Mouse (Mus musculus): ENCODE data around the gene Itga9. TPM values are rescaled to one million over a fixed set of nuclear protein-coding genes. Genes with fewer than 3 reads are reported as not detected.
"Not testable (repeated sequence)": the region's sequence is repeated elsewhere in the genome, so short reads cannot be mapped to it uniquely, and the experiment has no call there.

Itga9 gene
- polyA plus RNA-seq, 1 experiment: 9.0 TPM

DNA sequence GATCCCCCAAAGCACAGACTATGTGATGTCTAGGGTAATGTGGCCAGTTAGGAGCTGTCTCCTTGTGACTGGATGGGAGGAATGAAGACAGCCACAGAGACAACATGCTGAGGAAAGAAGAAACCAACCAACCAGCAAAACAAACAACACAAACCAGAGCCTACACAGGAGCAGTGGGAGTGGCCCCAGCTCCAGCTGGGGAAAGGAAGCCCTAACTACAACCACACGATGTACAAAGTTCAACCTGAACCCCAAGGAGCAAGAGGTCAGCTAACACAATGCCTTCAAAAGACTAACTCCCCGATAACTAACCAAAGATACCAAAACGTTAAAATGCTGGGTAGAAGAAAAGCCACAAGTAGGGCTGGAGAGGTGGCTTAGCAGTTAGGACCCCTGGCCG, 19.4 kb upstream of the Itga9 start:
- WGBS: 40% methylated on average over 4 of the region's 4 CpGs
- H3K27ac ChIP-seq (ENCODE audit: control insufficient read depth, insufficient read depth, low read length): no peak overlapping the region
- no peaks in the 10 kb centered on the region for H3K36me3 ChIP-seq (ENCODE audit: control insufficient read depth, insufficient read depth, low read length)
- H3K4me3 ChIP-seq (ENCODE audit: control insufficient read depth, insufficient read depth, low read length): no peak overlapping the region
- no peak for TF ChIP-seq POLR2A (IDR thresholded peaks at IDR 0.05; ENCODE audit: control insufficient read depth, extremely low read depth, insufficient read depth, low read length, poor library complexity)
- no peak for TF ChIP-seq CTCF (IDR thresholded peaks at IDR 0.05; ENCODE audit: borderline replicate concordance, control insufficient read depth, extremely low read depth, insufficient read depth, low read length, poor library complexity)
- DNase-seq: no peak
- peaks cover 19% of the 10 kb centered on the region for H3K4me1 ChIP-seq (replicated peaks; ENCODE audit: control insufficient read depth, insufficient read depth, low read length)
- H3K27me3 ChIP-seq (ENCODE audit: control insufficient read depth, insufficient read depth, low read length): no peaks in the 10 kb centered on the region

DNA sequence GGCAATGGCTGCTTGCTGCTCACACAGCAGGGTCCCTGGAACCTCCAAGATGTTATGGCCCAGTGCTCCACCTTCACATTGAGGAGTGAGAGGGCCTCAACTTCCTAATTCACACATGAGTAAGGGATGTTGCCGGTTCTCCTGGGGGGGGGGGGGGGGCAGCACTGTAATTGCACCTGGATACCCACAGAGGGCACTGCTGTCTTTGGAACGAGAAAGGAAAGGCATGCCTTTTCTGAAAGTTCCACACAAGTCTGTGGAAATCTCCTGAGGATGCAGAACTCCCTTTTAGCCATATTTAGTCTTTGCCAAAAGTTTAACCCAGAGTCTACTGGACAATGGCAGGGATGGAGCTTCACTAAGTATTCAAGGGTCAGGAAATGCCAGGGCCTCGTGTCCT, 17.2 kb upstream of the Itga9 start:
- WGBS: 41% methylated on average over 3 of the region's 3 CpGs
- no peaks in the 10 kb centered on the region for H3K27me3 ChIP-seq (ENCODE audit: control insufficient read depth, insufficient read depth, low read length)
- TF ChIP-seq POLR2A (IDR thresholded peaks at IDR 0.05; ENCODE audit: control insufficient read depth, extremely low read depth, insufficient read depth, low read length, poor library complexity) (no peak), CTCF (IDR thresholded peaks at IDR 0.05; ENCODE audit: borderline replicate concordance, control insufficient read depth, extremely low read depth, insufficient read depth, low read length, poor library complexity) (no peak)
- peaks cover 10% of the 10 kb centered on the region for H3K4me1 ChIP-seq (replicated peaks; ENCODE audit: control insufficient read depth, insufficient read depth, low read length)
- no peak overlapping the region for H3K4me3 ChIP-seq (ENCODE audit: control insufficient read depth, insufficient read depth, low read length)
- no peaks in the 10 kb centered on the region for H3K36me3 ChIP-seq (ENCODE audit: control insufficient read depth, insufficient read depth, low read length)
- no peak for DNase-seq
- H3K27ac ChIP-seq (ENCODE audit: control insufficient read depth, insufficient read depth, low read length): no peak overlapping the region

DNA sequence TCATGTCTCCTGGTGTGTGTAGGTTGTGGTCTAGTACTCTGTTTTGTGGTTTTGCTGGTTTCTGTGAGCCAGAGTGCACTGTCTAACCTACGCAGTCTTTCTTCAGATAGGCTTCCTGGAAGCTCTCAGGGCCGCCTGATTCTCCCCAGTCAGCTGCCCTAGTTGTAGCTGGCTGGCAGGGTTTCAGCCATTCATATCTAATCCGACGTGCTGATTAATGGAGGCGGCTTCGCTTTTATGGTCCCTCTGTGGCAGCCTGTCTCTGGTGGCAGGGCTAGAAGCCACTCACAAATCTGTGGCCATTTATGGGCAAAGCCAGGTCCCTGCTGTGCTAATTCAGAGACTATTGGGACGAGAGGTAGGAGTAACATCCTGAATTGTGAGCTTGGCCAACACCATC, 16.3 kb upstream of the Itga9 start:
- peaks cover 10% of the 10 kb centered on the region for H3K4me1 ChIP-seq (replicated peaks; ENCODE audit: control insufficient read depth, insufficient read depth, low read length)
- no peaks in the 10 kb centered on the region for H3K27me3 ChIP-seq (ENCODE audit: control insufficient read depth, insufficient read depth, low read length)
- DNase-seq: no peak
- H3K4me3 ChIP-seq (ENCODE audit: control insufficient read depth, insufficient read depth, low read length): no peak overlapping the region
- 17% methylated on average over 7 of the region's 7 CpGs for WGBS
- H3K27ac ChIP-seq (ENCODE audit: control insufficient read depth, insufficient read depth, low read length): no peak overlapping the region
- H3K36me3 ChIP-seq (ENCODE audit: control insufficient read depth, insufficient read depth, low read length): no peaks in the 10 kb centered on the region
- TF ChIP-seq POLR2A (IDR thresholded peaks at IDR 0.05; ENCODE audit: control insufficient read depth, extremely low read depth, insufficient read depth, low read length, poor library complexity): no peak
- no peak for TF ChIP-seq CTCF (IDR thresholded peaks at IDR 0.05; ENCODE audit: borderline replicate concordance, control insufficient read depth, extremely low read depth, insufficient read depth, low read length, poor library complexity)

DNA sequence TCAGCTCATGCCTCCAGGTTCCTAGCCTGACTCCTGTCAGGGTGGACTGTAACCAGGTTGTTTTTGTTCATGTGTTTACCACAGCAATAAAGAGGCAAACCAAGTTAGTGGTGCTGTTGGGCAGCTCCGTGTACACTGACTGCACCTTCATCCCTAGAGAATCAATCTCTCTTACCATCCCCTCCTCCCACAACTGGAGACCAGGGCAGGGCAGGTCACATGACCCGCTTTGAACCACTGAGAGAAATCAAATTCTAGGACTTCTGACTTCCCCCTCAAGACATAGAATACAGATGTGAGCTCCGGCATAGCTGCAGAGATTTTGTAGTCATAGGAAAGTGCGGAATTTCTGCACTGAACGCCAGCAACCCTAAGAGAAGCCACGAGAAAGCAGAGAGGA, 14.9 kb upstream of the Itga9 start:
- peaks cover 10% of the 10 kb centered on the region for H3K4me1 ChIP-seq (replicated peaks; ENCODE audit: control insufficient read depth, insufficient read depth, low read length)
- no peak for TF ChIP-seq CTCF (IDR thresholded peaks at IDR 0.05; ENCODE audit: borderline replicate concordance, control insufficient read depth, extremely low read depth, insufficient read depth, low read length, poor library complexity)
- TF ChIP-seq POLR2A (IDR thresholded peaks at IDR 0.05; ENCODE audit: control insufficient read depth, extremely low read depth, insufficient read depth, low read length, poor library complexity): no peak
- no peak overlapping the region for H3K4me3 ChIP-seq (ENCODE audit: control insufficient read depth, insufficient read depth, low read length)
- no peak for DNase-seq
- WGBS: 92% methylated on average over 6 of the region's 6 CpGs
- no peak overlapping the region for H3K27ac ChIP-seq (ENCODE audit: control insufficient read depth, insufficient read depth, low read length)
- H3K27me3 ChIP-seq (ENCODE audit: control insufficient read depth, insufficient read depth, low read length): no peaks in the 10 kb centered on the region
- no peaks in the 10 kb centered on the region for H3K36me3 ChIP-seq (ENCODE audit: control insufficient read depth, insufficient read depth, low read length)

DNA sequence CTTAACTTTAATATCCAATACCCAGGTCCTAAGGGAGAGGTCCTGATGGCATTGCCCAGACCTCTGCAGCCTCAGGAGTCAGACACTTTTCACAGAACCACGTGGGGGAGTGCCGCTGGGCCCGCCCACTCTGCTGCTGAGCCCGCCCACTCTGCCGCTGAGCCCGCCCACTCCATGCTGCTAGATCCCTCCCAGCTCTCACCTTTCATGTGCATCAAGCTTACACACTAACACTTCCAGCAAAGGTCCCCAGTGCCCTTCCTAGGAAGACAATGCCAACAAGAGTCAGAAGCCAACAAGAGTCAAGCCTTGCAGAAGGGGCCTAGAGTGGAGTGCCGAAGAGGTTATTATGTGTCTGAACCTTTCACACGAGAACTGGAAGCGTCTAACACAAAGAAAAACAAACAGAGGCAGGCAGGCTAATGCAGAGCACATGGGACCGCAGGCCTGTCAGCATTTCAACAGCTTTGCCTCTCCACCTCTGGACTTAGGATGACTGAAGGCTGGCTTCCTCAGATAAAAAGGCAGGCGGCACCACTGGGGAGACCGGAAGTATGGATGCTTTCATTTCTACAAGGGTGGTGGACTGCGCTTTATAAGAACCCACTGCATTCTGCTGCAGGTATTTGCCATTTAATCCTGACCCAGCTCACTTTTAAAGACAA, 13.8 kb upstream of the Itga9 start:
- no peaks in the 10 kb centered on the region for H3K36me3 ChIP-seq (ENCODE audit: control insufficient read depth, insufficient read depth, low read length)
- H3K4me1 ChIP-seq (replicated peaks; ENCODE audit: control insufficient read depth, insufficient read depth, low read length): peaks cover 10% of the 10 kb centered on the region
- H3K4me3 ChIP-seq (ENCODE audit: control insufficient read depth, insufficient read depth, low read length): no peak overlapping the region
- H3K27ac ChIP-seq (ENCODE audit: control insufficient read depth, insufficient read depth, low read length): no peak overlapping the region
- WGBS: 84% methylated on average over 13 of the region's 13 CpGs
- no peak for DNase-seq
- TF ChIP-seq POLR2A (IDR thresholded peaks at IDR 0.05; ENCODE audit: control insufficient read depth, extremely low read depth, insufficient read depth, low read length, poor library complexity): no peak
- no peak for TF ChIP-seq CTCF (IDR thresholded peaks at IDR 0.05; ENCODE audit: borderline replicate concordance, control insufficient read depth, extremely low read depth, insufficient read depth, low read length, poor library complexity)
- H3K27me3 ChIP-seq (ENCODE audit: control insufficient read depth, insufficient read depth, low read length): no peaks in the 10 kb centered on the region

DNA sequence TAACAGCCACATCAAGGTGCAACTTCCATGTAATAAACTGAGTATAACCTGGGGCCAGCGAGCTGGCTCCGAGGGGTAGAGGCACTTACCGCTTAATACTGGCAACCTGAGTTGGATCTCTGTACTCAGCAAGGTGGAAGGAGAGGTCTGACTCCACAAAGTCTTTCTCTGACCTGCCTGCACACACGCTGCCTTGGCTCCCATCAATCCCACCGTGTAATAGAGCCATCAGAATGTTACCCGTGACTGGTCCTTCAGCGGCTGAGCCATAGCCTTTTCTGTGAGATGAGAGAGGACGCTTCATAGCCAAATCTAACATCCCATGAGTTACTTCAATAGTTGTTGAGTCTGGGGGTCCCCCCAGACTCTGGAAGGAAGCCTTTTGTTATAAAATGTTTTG, 13.0 kb upstream of the Itga9 start:
- 96% methylated on average over 8 of the region's 8 CpGs for WGBS
- Histone ChIP-seq H3K27me3 (ENCODE audit: control insufficient read depth, insufficient read depth, low read length) (no peaks in the 10 kb centered on the region), H3K36me3 (ENCODE audit: control insufficient read depth, insufficient read depth, low read length) (no peaks in the 10 kb centered on the region), H3K4me1 (replicated peaks; ENCODE audit: control insufficient read depth, insufficient read depth, low read length) (peaks cover 10% of the 10 kb centered on the region), H3K27ac (ENCODE audit: control insufficient read depth, insufficient read depth, low read length) (no peak overlapping the region), H3K4me3 (ENCODE audit: control insufficient read depth, insufficient read depth, low read length) (no peak overlapping the region)
- TF ChIP-seq POLR2A (IDR thresholded peaks at IDR 0.05; ENCODE audit: control insufficient read depth, extremely low read depth, insufficient read depth, low read length, poor library complexity) (no peak), CTCF (IDR thresholded peaks at IDR 0.05; ENCODE audit: borderline replicate concordance, control insufficient read depth, extremely low read depth, insufficient read depth, low read length, poor library complexity) (no peak)
- no peak for DNase-seq

DNA sequence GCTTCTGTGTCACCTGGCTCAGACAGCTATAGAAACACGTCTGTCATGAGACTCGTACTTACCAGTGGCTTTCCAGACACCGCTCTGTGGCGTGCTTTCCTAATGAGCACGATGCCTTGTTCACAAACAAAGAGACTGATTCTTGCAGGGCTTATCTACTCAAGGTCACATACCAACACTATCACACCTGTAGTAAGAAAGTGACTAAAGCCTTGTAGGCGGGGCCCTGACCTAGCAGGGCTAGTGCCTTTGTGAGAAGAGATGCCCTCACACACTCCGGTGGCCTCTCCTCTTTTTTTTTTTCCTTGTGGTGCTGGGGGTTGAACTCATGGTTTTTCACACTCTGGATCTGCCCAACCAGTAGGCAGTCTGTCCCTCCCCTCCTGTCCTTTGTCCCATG, 9.7 kb upstream of the Itga9 start:
- no peaks in the 10 kb centered on the region for H3K4me1 ChIP-seq (replicated peaks; ENCODE audit: control insufficient read depth, insufficient read depth, low read length)
- no peak overlapping the region for H3K4me3 ChIP-seq (ENCODE audit: control insufficient read depth, insufficient read depth, low read length)
- H3K27me3 ChIP-seq (ENCODE audit: control insufficient read depth, insufficient read depth, low read length): no peaks in the 10 kb centered on the region
- no peaks in the 10 kb centered on the region for H3K36me3 ChIP-seq (ENCODE audit: control insufficient read depth, insufficient read depth, low read length)
- DNase-seq: no peak
- TF ChIP-seq POLR2A (IDR thresholded peaks at IDR 0.05; ENCODE audit: control insufficient read depth, extremely low read depth, insufficient read depth, low read length, poor library complexity): no peak
- no peak for TF ChIP-seq CTCF (IDR thresholded peaks at IDR 0.05; ENCODE audit: borderline replicate concordance, control insufficient read depth, extremely low read depth, insufficient read depth, low read length, poor library complexity)
- no peak overlapping the region for H3K27ac ChIP-seq (ENCODE audit: control insufficient read depth, insufficient read depth, low read length)
- WGBS: 96% methylated on average over 7 of the region's 7 CpGs

DNA sequence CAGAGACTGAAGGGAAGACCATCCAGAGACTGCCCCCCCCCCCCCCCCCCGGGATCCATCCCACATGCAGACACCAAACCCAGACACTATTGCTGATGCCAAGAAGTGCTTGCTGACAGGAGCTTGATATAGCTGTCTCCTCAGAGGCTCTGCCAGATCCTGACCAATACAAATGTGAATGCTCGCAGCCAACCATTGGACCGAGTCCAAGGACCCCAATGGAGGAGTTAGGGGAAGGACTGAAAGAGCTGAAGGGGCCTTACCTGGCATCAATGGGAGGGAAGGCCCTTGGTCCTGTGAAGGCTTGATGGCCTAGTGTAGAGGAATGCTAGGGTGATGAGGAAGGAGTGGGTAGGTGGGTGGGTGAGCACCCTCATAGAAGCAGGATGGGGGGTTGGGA, 6.1 kb upstream of the Itga9 start:
- not testable (repeated sequence) for H3K27me3 ChIP-seq (ENCODE audit: control insufficient read depth, insufficient read depth, low read length); H3K4me1 ChIP-seq (replicated peaks; ENCODE audit: control insufficient read depth, insufficient read depth, low read length); H3K4me3 ChIP-seq (ENCODE audit: control insufficient read depth, insufficient read depth, low read length); H3K36me3 ChIP-seq (ENCODE audit: control insufficient read depth, insufficient read depth, low read length); H3K27ac ChIP-seq (ENCODE audit: control insufficient read depth, insufficient read depth, low read length); DNase-seq
- 95% methylated on average over 3 of the region's 3 CpGs for WGBS

Data from thymus, adult 2 months (tissue).